Mouse (Mus musculus) intestine, embryonic 14.5 days (tissue): ENCODE data around the gene Acoxl. TPM values are rescaled to one million over a fixed set of nuclear protein-coding genes. Genes with fewer than 3 reads are reported as not detected.

Experiments
- ATAC-seq: fragments of 200-750 bp; cut with Nextera tagmentation; replicated peaks from 2 replicates; pipeline ENCODE4 v1.8.0; 2017; ENCODE audit warnings: low read depth, moderate number of reproducible peaks, moderate TSS enrichment, moderate library complexity; ENCODE audit not compliant: low FRiP score, low TSS enrichment
- DNase-seq: peaks from one replicate; pipeline ENCODE4 v3.0.0-alpha.2; 2018; ENCODE audit warnings: low spot score
- H3K27ac ChIP-seq: fragments of 300-500 bp; sonication (generic); 2 replicates; pipeline ENCODE4 v1.5.1; 2014; ENCODE audit warnings: low read depth, mild to moderate bottlenecking, control low read depth
- H3K27me3 ChIP-seq: fragments of 300-500 bp; sonication (generic); replicated peaks from 2 replicates; pipeline ENCODE4 v1.6.1; 2014; ENCODE audit warnings: low read length, control low read depth; ENCODE audit not compliant: control insufficient read depth, insufficient read depth
- H3K36me3 ChIP-seq: fragments of 300-500 bp; sonication (generic); 2 replicates; pipeline ENCODE4 v1.6.1; 2014; ENCODE audit warnings: low read length, control low read depth; ENCODE audit not compliant: control insufficient read depth, insufficient read depth
- H3K4me1 ChIP-seq: fragments of 300-500 bp; sonication (generic); replicated peaks from 2 replicates; pipeline ENCODE4 v1.6.1; 2014; ENCODE audit warnings: low read length, control low read depth, mixed read lengths; ENCODE audit not compliant: control insufficient read depth, insufficient read depth
- H3K4me2 ChIP-seq: fragments of 300-500 bp; sonication (generic); 2 replicates; pipeline ENCODE4 v1.6.1; 2014; ENCODE audit warnings: low read length
- H3K4me3 ChIP-seq: fragments of 300-500 bp; sonication (generic); 2 replicates; pipeline ENCODE4 v1.5.1; 2014; ENCODE audit warnings: low read depth, low read length, control low read depth, mixed read lengths
- H3K9ac ChIP-seq: fragments of 300-500 bp; sonication (generic); 2 replicates; pipeline ENCODE4 v1.6.1; 2014; ENCODE audit warnings: mild to moderate bottlenecking, low read length
- H3K9me3 ChIP-seq: fragments of 300-500 bp; sonication (generic); 2 replicates; pipeline ENCODE4 v1.6.1; 2016; ENCODE audit warnings: low read length, control low read depth; ENCODE audit not compliant: control insufficient read depth
- WGBS: fragments of 180-500 bp; shearing (Covaris S2); extraction: QIAGEN DNeasy Blood & Tissue Kit; methylation state at CpG from one replicate; pipeline ENCODE4 v1.1.7; 2014; 5-methylcytosine and 5-hydroxymethylcytosine counted together
- polyA plus RNA-seq: library from polyadenylated mRNA; unstranded; fragments of >200 nt; fragmentation: Nextera tagmentation; extraction: Ambion mirVana; gene quantifications from 2 replicates; pipeline ENCODE4 v1.2.1, GENCODE M21; 2014

Gene Acoxl
- polyA plus RNA-seq, 1 experiment from 2014 or later = 0.19 TPM

DNA sequence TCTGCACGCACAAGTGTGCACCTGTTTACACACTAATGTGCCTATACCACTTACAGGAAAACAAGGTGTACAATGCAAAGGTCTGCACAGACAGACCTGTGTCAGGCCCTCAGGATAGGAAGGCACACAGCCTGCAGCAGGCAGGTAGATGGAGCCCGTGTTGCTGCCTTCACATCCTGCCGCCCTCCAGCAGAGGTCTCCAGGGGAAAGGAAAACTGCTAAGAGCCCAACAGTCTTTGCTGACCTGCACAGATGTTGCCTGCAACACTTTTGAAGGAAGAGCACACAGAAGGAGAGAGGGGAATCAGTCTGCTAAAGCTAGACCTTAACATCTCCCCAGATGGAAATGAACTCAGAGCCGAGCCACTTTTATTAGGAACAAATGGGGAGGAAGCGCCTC, 240.2 kb downstream of the Acoxl start:
- H3K27ac ChIP-seq = no peak overlapping the region
- no peaks in the 10 kb centered on the region for H3K36me3 ChIP-seq
- no peaks in the 10 kb centered on the region for H3K9me3 ChIP-seq
- 47% methylated on average over 5 of the region's 5 CpGs for WGBS
- no peak for DNase-seq
- no peak overlapping the region for H3K9ac ChIP-seq
- no peak overlapping the region for H3K4me3 ChIP-seq
- ATAC-seq = no peak
- no peaks in the 10 kb centered on the region for H3K27me3 ChIP-seq
- H3K4me1 ChIP-seq = no peaks in the 10 kb centered on the region
- H3K4me2 ChIP-seq = no peak overlapping the region

DNA sequence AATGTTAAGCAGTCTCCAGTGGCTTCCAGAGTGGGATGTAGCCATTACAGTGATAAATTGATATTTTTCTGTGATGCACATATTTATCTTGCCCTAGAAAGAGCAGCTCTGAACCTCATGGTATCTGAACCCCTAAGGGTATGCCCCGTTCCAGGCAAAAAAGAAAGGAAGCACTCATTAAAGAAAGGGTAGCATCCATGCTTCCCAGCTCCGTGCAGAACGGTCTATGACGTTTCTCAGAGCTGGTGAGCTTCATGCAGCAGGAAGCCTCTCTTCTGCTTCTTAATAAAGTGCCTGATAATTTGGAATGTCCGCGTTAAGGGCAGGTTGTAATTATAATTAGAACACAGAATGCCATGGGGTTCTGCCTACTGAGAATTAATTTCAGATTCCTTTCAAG, 240.6 kb downstream of the Acoxl start:
- H3K4me1 ChIP-seq = no peaks in the 10 kb centered on the region
- no peak overlapping the region for H3K27ac ChIP-seq
- H3K9ac ChIP-seq = no peak overlapping the region
- H3K27me3 ChIP-seq = no peaks in the 10 kb centered on the region
- no peak for DNase-seq
- H3K36me3 ChIP-seq = no peaks in the 10 kb centered on the region
- no peak overlapping the region for H3K4me2 ChIP-seq
- no peak overlapping the region for H3K4me3 ChIP-seq
- no peaks in the 10 kb centered on the region for H3K9me3 ChIP-seq
- no peak for ATAC-seq
- 81% methylated on average over 6 of the region's 6 CpGs for WGBS

DNA sequence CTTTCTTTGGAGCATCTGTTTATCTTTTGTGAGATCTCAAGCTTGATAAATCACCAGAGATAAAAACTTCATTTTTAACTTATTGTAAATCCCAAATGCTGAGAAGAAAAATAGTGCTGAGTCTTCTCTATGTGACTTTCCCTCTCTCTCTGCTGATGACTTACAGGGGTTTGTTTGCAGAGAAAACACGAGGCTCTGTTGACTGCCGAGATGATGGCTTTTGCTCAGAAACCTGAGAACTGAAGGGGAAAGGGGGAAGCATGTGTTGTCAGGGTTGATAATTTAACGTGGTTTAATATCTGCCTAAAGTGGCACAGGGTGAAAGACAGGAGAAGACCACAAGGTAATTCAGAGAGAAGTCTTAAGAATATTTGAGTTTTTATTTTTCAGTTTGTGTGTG, 245.2 kb downstream of the Acoxl start:
- Histone ChIP-seq H3K9me3 (no peaks in the 10 kb centered on the region), H3K27me3 (no peaks in the 10 kb centered on the region), H3K4me2 (no peak overlapping the region), H3K36me3 (no peaks in the 10 kb centered on the region), H3K4me3 (no peak overlapping the region), H3K9ac (no peak overlapping the region), H3K27ac (no peak overlapping the region), H3K4me1 (no peaks in the 10 kb centered on the region)
- no peak for DNase-seq
- no peak for ATAC-seq
- 16% methylated on average over 3 of the region's 3 CpGs for WGBS

DNA sequence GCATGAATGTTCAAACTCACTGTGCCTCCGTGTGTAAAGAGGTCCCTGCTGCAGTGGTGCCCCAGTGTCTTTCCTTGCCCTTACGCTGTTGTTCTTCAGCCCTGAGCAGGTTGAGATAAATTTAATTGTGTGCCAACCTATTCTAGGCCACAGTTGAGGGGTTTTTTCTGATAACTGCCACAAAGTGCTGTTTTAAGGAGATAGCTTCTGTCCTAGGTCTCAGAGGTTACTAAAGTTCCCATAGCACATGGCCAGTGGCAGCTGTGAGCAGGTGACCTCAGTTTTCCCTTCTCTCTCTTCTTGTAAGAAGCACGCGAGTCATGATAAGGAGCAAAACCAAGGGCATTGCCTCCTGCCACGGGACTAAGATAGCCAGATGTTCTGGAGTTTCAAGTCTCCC, 245.9 kb downstream of the Acoxl start:
- H3K36me3 ChIP-seq = no peaks in the 10 kb centered on the region
- WGBS = 79% methylated on average over 5 of the region's 5 CpGs
- no peaks in the 10 kb centered on the region for H3K9me3 ChIP-seq
- ATAC-seq = no peak
- H3K27me3 ChIP-seq = no peaks in the 10 kb centered on the region
- H3K27ac ChIP-seq = no peak overlapping the region
- H3K4me3 ChIP-seq = no peak overlapping the region
- H3K4me2 ChIP-seq = no peak overlapping the region
- no peaks in the 10 kb centered on the region for H3K4me1 ChIP-seq
- DNase-seq = no peak
- no peak overlapping the region for H3K9ac ChIP-seq

DNA sequence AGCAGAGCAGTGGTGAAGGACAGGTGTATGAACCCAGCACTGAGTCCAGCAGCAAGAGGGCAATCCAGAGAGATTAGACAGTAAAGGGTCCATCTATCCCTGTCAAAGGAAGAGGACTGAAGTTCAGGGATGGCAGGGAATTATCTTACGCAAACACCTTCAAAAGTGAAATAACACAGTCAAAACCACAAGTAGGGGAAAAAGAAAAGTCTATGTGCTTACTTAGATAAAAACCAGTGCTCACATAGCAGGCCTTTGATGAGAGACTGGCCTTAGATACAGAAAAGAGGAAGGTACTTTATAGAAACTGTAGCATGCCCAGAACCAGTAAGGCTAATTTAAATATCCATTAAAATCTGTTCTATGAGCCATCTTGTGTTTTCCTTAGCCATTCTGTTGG, 246.8 kb downstream of the Acoxl start:
- no peak for ATAC-seq
- DNase-seq = no peak
- WGBS = 81% methylated on average over 1 of the region's 1 CpGs

DNA sequence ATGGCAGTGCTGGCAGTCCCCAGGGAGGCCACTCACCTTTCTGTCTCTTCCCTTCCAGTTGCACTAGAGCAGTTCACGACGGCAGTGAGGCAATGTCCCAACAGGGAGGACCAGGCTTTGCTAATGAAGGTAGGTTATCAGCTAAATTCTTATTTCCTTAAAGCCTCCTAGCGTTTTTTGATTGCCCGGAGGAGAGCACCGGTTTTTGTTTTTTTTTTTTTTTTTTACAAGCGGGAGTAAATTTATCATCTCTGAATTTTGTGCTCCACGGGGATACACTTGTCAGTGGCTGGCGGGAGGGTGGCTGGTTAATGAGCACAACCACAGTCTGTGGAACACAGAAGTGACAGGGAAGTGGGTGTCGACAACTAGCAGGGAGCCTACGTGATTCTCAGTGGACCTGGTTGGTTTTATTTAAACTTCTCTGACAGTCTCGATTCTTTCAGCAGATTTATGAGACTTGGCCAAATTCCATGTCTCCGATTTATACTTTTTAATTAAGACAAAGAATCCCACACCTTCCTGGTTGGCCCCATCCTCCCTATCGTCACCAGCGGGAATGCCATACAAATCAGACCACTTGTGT, 247.7 kb downstream of the Acoxl start:
- H3K4me3 ChIP-seq = no peak overlapping the region
- no peaks in the 10 kb centered on the region for H3K4me1 ChIP-seq
- no peaks in the 10 kb centered on the region for H3K36me3 ChIP-seq
- WGBS = 52% methylated on average over 14 of the region's 14 CpGs
- no peak overlapping the region for H3K4me2 ChIP-seq
- no peak overlapping the region for H3K9ac ChIP-seq
- H3K9me3 ChIP-seq = no peaks in the 10 kb centered on the region
- H3K27me3 ChIP-seq = no peaks in the 10 kb centered on the region
- DNase-seq = no peak
- no peak for ATAC-seq
- no peak overlapping the region for H3K27ac ChIP-seq

More for the DNA sequence above, 246.8 kb downstream of the Acoxl start:
- no peaks in the 10 kb centered on the region for H3K27me3 ChIP-seq
- H3K4me2 ChIP-seq = no peak overlapping the region
- H3K27ac ChIP-seq = no peak overlapping the region
- H3K36me3 ChIP-seq = no peaks in the 10 kb centered on the region
- H3K9ac ChIP-seq = no peak overlapping the region
- no peaks in the 10 kb centered on the region for H3K4me1 ChIP-seq
- H3K9me3 ChIP-seq = no peaks in the 10 kb centered on the region
- H3K4me3 ChIP-seq = no peak overlapping the region

DNA sequence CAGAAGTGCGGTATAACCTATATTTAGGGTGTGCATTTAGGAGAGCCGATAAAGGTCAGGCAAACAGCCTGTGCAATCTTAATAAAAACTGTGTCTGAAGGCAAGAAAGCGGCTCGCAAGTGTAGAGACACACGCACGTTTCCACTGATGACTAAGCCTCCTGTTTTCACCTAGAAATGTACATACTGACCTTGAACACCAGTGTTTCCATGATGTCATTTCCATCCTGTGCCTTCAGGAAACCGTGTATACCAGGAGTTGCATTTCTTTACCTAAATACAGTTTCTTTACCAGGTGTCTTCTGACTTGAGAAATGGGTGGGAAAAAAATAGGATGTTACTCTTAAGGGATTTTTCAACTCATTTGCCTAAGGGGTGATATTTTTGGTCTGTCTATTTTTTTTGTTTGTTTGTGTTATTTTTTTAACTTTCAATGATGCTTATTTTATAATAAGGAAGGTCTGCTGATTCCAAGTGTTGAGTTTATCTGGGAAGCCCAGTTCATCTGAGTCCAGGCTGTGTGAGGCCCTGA, 248.4 kb downstream of the Acoxl start:
- Histone ChIP-seq H3K9me3 (no peaks in the 10 kb centered on the region), H3K9ac (no peak overlapping the region), H3K4me2 (no peak overlapping the region), H3K27me3 (no peaks in the 10 kb centered on the region), H3K4me3 (no peak overlapping the region), H3K4me1 (no peaks in the 10 kb centered on the region), H3K36me3 (no peaks in the 10 kb centered on the region), H3K27ac (no peak overlapping the region)
- ATAC-seq (no peak), DNase-seq (no peak)
- 79% methylated on average over 7 of the region's 7 CpGs for WGBS

DNA sequence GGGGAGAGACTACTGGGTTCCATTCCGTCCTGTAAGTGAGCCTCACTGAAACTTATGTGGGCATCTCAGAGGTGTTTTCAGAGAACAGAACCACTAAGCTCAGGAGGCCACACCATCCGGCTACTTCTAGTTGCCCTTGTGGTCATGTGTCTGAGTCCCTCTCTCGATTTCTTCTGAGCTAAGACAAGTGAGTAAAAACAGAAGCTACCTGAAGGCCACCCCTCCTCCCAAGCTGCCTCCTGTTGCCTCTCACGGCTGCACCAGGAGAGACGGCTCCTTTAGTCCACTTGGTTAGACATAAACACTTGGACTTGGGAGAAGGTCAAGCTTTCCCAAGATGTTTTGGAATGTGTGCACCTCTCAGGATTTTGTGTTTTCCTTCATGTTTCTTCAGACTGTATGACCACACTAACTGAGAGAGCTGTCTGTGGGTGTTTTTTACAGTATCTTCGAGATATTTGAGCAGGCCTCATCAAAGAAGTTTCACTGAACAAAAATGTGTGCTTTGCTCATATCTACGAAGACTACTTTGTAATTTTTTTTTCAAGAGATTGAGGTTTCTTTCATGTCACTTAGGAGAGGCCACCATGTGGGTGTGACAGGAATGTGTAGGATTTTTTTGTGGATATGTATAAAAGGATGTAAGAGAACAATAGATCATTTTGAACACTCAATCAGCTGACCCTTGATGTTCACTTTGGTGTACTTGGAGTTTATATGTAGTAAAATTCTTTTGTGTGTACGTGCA, 249.3 kb downstream of the Acoxl start:
- no peak for ATAC-seq
- no peaks in the 10 kb centered on the region for H3K4me1 ChIP-seq
- H3K4me2 ChIP-seq = no peak overlapping the region
- no peak for DNase-seq
- no peaks in the 10 kb centered on the region for H3K9me3 ChIP-seq
- H3K27me3 ChIP-seq = no peaks in the 10 kb centered on the region
- H3K27ac ChIP-seq = no peak overlapping the region
- WGBS = 66% methylated on average over 8 of the region's 8 CpGs
- H3K36me3 ChIP-seq = no peaks in the 10 kb centered on the region
- H3K4me3 ChIP-seq = no peak overlapping the region
- H3K9ac ChIP-seq = no peak overlapping the region
